Mouse (Mus musculus) heart, postnatal 36 days (tissue): ENCODE measurements around the gene Rftn1. TPM values are rescaled to one million over a fixed set of nuclear protein-coding genes. Genes with fewer than 3 reads are reported as not detected.

ENCODE experiments used
- DNase-seq, 2 experiments: peaks; one replicate each; pipeline ENCODE4 v3.0.0; 2021 to 2022
- intact Hi-C: fragments of 180-260 bp; cut with DNase I; formaldehyde crosslinking; loops from one replicate; pipeline ENCODE4 v1.15.1; 2025
- total RNA-seq, 2 experiments: library from RNA; stranded (reverse); gene quantifications; 2 replicates each; pipeline ENCODE4 v1.2.3; 2021

The Rftn1 gene
- total RNA-seq, 2 experiments from 2014 or later: 49.0 to 57.1 TPM

GRCm38 (mm10) chr17:49968467-49969207 is 221.8 kb downstream of the Rftn1 start:
- DNase-seq: peak; percentile 63 to 68
- intact Hi-C loops: loop anchor here (1.0 kb wide), 2 partner anchors 222 to 269 kb away; partner anchors contain the start of gene Rftn1

GRCm38 (mm10) chr17:49965846-49966762 is 224.4 kb downstream of the Rftn1 start:
- intact Hi-C loops: loop anchor here (2.0 kb wide), 1 partner anchor 15 kb away; no protein-coding TSS in a partner anchor
- no peak for DNase-seq

DNA sequence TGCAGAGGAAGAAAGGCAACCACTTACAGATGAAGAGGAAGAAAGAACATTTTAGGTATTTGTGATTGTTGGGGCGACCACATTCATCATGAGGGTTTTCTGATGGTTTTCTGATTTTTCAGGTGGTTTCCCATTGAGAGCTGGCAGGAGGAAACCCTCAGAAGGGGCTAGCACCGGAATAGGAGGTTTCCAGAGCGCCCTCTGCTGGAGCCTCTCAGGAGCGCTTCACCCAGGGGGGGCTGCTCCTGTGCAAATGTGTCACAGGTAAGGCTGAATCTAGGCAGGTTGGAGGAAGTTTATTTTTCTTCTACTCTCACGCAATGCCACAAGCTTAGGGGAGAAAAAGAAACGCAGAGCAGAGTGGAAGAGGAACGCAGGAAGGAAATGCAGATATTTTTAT is 225.4 kb downstream of the Rftn1 start:
- no peak for DNase-seq
- intact Hi-C loops: no loop called here

- intact Hi-C loops: no loop called here
- DNase-seq: no peak
These were observed 226.0 kb downstream of the Rftn1 start for GRCm38 (mm10) chr17:49964471-49964870.

DNA sequence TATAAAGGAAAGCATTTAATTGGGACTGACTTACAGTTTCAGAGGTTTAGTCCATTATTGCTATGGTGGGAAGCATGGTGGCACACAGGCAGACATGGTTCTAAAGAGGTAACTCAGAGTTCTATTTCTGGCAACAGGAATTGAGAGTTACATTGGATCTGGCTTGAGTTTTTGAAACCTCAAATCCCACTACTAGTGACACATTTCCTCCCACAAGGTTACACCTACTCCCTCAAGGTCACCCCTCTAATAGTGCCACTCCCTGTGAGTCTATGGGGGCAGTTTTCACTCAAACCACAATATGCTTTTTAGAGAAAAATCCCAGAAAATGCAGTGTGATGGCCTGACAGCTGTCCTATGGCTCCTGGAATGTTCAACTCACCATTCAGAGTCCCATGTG is 231.5 kb downstream of the Rftn1 start:
- no peak for DNase-seq
- intact Hi-C loops: no loop called here

GRCm38 (mm10) chr17:49951856-49952607 is 238.4 kb downstream of the Rftn1 start:
- DNase-seq: peak; percentile 40 to 46
- intact Hi-C loops: loop anchor here (1.0 to 5.0 kb wide), 4 partner anchors 15 to 845 kb away; no protein-coding TSS in a partner anchor

- peak; percentile 82 to 89 for DNase-seq
- intact Hi-C loops: loop anchor here (1.0 to 5.0 kb wide), 4 partner anchors 15 to 846 kb away; no protein-coding TSS in a partner anchor
These were observed 239.0 kb downstream of the Rftn1 start for GRCm38 (mm10) chr17:49951491-49951855.

GRCm38 (mm10) chr17:49942674-49943073 is 247.8 kb downstream of the Rftn1 start:
- intact Hi-C loops: no loop called here
- no peak for DNase-seq

Other genes starting within 250 kb of the Rftn1 start
- gene Dazl, start 103.0 kb upstream of the Rftn1 start, total RNA-seq: under 1 TPM in 1 of 2 experiments, not detected in 1; 0.42 TPM